Mouse (Mus musculus): Measurements from ENCODE around the gene Ms4a2. TPM values are rescaled to one million over a fixed set of nuclear protein-coding genes. Genes with fewer than 3 reads are reported as not detected.

The Ms4a2 gene
- polyA plus RNA-seq, 1 experiment from 2014 or later, result not detected

DNA sequence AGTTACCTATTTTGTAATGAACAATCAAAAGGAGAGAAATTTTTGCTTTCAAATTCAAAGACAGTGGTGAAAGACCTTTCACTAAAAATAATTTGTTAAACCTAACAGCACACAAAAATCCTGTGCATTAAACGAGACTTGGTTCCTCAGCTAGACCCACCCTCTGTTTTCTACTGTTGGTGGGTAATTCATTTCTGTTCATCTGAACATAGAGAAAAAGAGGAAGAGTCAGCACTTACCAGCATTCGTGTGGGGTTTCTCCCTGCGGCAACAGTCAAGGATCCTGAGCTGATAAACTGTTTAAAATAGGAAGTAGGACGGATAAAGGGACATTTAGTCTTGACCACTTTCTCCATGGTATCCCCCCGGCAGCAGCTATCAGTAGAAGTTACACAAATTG is 12.1 kb upstream of the Ms4a2 start:
- H3K27me3 ChIP-seq (ENCODE audit: control insufficient read depth, insufficient read depth, low read length), result no peaks in the 10 kb centered on the region
- H3K36me3 ChIP-seq (ENCODE audit: control insufficient read depth, insufficient read depth, low read length), result no peaks in the 10 kb centered on the region
- H3K9ac ChIP-seq (ENCODE audit: low read length), result no peak overlapping the region
- no peak overlapping the region for H3K4me2 ChIP-seq (ENCODE audit: low read length)
- H3K4me3 ChIP-seq (ENCODE audit: control insufficient read depth in 1 of 2, insufficient read depth in 1 of 2, low read depth in 1 of 2, low read length in 2 of 2), result no peak overlapping the region
- 32% methylated on average over 5 of the region's 5 CpGs for WGBS
- ATAC-seq (ENCODE audit: insufficient number of reproducible peaks, insufficient read depth, low FRiP score, low read depth), result no peak
- H3K4me1 ChIP-seq (ENCODE audit: control insufficient read depth in 2 of 2, insufficient read depth in 2 of 2, low read length in 2 of 2), result no peaks in the 10 kb centered on the region
- H3K27ac ChIP-seq (replicated peaks in 1 of 2; ENCODE audit: control insufficient read depth in 1 of 2, insufficient read depth in 1 of 2, low read depth in 2 of 2, low read length in 2 of 2), result no peak overlapping the region
- no peaks in the 10 kb centered on the region for H3K9me3 ChIP-seq (ENCODE audit: control insufficient read depth, low read length)

DNA sequence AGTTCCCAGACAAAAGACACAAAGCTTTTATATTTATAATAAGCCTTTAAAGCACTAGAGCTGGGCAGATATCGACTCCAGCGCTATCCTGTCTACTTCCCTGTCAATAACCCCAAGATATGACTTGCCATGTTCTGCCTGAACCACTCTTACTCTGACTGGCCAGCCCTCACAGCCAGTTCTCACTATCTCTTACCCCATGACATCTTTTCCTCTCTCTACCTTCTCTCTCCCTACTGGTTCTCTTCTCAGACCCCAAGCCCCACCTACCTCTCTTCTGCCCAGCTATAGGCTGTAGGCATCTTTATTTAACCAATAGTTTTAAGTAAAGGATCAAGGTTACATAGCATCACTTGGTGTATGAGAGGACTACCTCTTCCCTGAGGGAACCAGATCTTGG is 10.8 kb upstream of the Ms4a2 start:
- no peak for ATAC-seq (ENCODE audit: insufficient number of reproducible peaks, insufficient read depth, low FRiP score, low read depth)
- H3K4me2 ChIP-seq (ENCODE audit: low read length), result no peak overlapping the region
- no peak overlapping the region for H3K4me3 ChIP-seq (ENCODE audit: control insufficient read depth in 1 of 2, insufficient read depth in 1 of 2, low read depth in 1 of 2, low read length in 2 of 2)
- no peaks in the 10 kb centered on the region for H3K36me3 ChIP-seq (ENCODE audit: control insufficient read depth, insufficient read depth, low read length)
- no peaks in the 10 kb centered on the region for H3K4me1 ChIP-seq (ENCODE audit: control insufficient read depth in 2 of 2, insufficient read depth in 2 of 2, low read length in 2 of 2)
- H3K9me3 ChIP-seq (ENCODE audit: control insufficient read depth, low read length), result no peaks in the 10 kb centered on the region
- 70% methylated on average over 2 of the region's 2 CpGs for WGBS
- no peak overlapping the region for H3K9ac ChIP-seq (ENCODE audit: low read length)
- no peaks in the 10 kb centered on the region for H3K27me3 ChIP-seq (ENCODE audit: control insufficient read depth, insufficient read depth, low read length)
- no peak overlapping the region for H3K27ac ChIP-seq (replicated peaks in 1 of 2; ENCODE audit: control insufficient read depth in 1 of 2, insufficient read depth in 1 of 2, low read depth in 2 of 2, low read length in 2 of 2)

DNA sequence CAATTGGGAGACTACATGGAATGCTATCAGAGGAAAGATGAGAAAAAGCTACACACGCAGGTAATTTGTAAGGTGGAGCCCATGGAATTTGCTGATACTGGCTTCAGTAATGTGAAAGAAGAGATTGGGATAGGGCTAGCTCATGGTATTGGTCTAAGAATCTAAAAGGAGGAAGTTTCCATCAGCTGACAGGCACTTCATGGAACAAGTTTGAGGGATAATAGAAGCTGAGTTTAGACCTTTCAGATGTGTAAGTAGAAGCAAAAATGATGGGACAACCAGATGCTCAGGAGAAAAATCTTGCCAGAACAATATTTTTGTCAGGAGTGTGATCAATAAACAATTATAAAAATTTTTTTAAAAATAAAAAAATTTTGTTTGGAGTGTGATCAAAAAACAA is 10.2 kb upstream of the Ms4a2 start:
- Histone ChIP-seq H3K27ac (replicated peaks in 1 of 2; ENCODE audit: control insufficient read depth in 1 of 2, insufficient read depth in 1 of 2, low read depth in 2 of 2, low read length in 2 of 2) (no peak overlapping the region), H3K36me3 (ENCODE audit: control insufficient read depth, insufficient read depth, low read length) (no peaks in the 10 kb centered on the region), H3K4me1 (ENCODE audit: control insufficient read depth in 2 of 2, insufficient read depth in 2 of 2, low read length in 2 of 2) (no peaks in the 10 kb centered on the region), H3K4me2 (ENCODE audit: low read length) (no peak overlapping the region), H3K4me3 (ENCODE audit: control insufficient read depth in 1 of 2, insufficient read depth in 1 of 2, low read depth in 1 of 2, low read length in 2 of 2) (no peak overlapping the region), H3K9ac (ENCODE audit: low read length) (no peak overlapping the region), H3K9me3 (ENCODE audit: control insufficient read depth, low read length) (no peaks in the 10 kb centered on the region), H3K27me3 (ENCODE audit: control insufficient read depth, insufficient read depth, low read length) (no peaks in the 10 kb centered on the region)
- 70% methylated on average over 1 of the region's 1 CpGs for WGBS
- ATAC-seq (ENCODE audit: insufficient number of reproducible peaks, insufficient read depth, low FRiP score, low read depth), result no peak

- Histone ChIP-seq H3K9me3 (ENCODE audit: control insufficient read depth, low read length) (no peaks in the 10 kb centered on the region), H3K27me3 (ENCODE audit: control insufficient read depth, insufficient read depth, low read length) (no peaks in the 10 kb centered on the region), H3K36me3 (ENCODE audit: control insufficient read depth, insufficient read depth, low read length) (no peaks in the 10 kb centered on the region), H3K4me2 (ENCODE audit: low read length) (no peak overlapping the region), H3K27ac (replicated peaks in 1 of 2; ENCODE audit: control insufficient read depth in 1 of 2, insufficient read depth in 1 of 2, low read depth in 2 of 2, low read length in 2 of 2) (no peak overlapping the region), H3K9ac (ENCODE audit: low read length) (no peak overlapping the region), H3K4me3 (ENCODE audit: control insufficient read depth in 1 of 2, insufficient read depth in 1 of 2, low read depth in 1 of 2, low read length in 2 of 2) (no peak overlapping the region), H3K4me1 (ENCODE audit: control insufficient read depth in 2 of 2, insufficient read depth in 2 of 2, low read length in 2 of 2) (no peaks in the 10 kb centered on the region)
- ATAC-seq (ENCODE audit: insufficient number of reproducible peaks, insufficient read depth, low FRiP score, low read depth), result no peak
- WGBS, result 72% methylated on average over 5 of the region's 5 CpGs
These were observed 1.7 kb upstream of the Ms4a2 start for GRCm38 (mm10) chr19:11625231-11625630.

DNA sequence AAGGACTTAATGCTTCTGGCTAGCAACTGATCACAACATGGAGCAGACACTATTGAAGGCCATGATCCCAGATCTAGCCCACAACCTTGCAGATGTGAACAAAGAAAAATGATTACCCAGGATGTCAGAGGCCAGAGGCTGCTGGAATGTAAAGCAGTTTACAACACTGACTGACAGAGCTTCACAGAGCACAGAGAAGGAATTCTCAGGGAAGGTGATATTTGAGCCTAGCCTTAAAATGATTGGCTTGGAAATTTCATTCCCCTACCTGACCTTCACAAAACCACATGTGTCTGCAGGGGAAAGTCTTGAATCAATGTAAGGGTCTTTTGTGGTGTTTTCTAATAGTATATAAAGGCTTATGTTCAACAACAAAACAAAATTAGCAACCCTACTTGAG is 1.3 kb upstream of the Ms4a2 start:
- Histone ChIP-seq H3K4me2 (ENCODE audit: low read length) (no peak overlapping the region), H3K4me3 (ENCODE audit: control insufficient read depth in 1 of 2, insufficient read depth in 1 of 2, low read depth in 1 of 2, low read length in 2 of 2) (no peak overlapping the region), H3K36me3 (ENCODE audit: control insufficient read depth, insufficient read depth, low read length) (no peaks in the 10 kb centered on the region), H3K9me3 (ENCODE audit: control insufficient read depth, low read length) (no peaks in the 10 kb centered on the region), H3K4me1 (ENCODE audit: control insufficient read depth in 2 of 2, insufficient read depth in 2 of 2, low read length in 2 of 2) (no peaks in the 10 kb centered on the region), H3K9ac (ENCODE audit: low read length) (no peak overlapping the region), H3K27ac (replicated peaks in 1 of 2; ENCODE audit: control insufficient read depth in 1 of 2, insufficient read depth in 1 of 2, low read depth in 2 of 2, low read length in 2 of 2) (no peak overlapping the region), H3K27me3 (ENCODE audit: control insufficient read depth, insufficient read depth, low read length) (no peaks in the 10 kb centered on the region)
- no peak for ATAC-seq (ENCODE audit: insufficient number of reproducible peaks, insufficient read depth, low FRiP score, low read depth)

DNA sequence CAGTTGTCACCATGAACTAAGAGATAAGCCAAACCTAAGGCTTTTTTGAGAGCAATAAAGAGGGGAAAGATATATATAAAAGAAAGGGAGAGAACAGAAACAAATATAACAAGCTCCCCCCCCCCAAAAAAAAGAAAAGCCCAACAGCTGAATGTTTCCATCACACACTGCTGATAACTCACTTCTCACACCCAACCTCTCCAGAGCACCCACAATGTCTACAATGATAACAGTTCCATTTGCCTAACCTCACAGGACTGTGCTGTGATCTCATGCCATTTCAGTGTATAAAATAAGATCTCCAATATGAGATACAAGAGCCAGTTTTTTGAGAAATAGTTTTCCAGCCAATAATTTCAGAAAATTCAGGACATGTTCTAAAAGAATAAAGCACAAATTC is 5.5 kb downstream of the Ms4a2 start:
- no peaks in the 10 kb centered on the region for H3K27me3 ChIP-seq (ENCODE audit: control insufficient read depth, insufficient read depth, low read length)
- no peaks in the 10 kb centered on the region for H3K4me1 ChIP-seq (ENCODE audit: control insufficient read depth in 2 of 2, insufficient read depth in 2 of 2, low read length in 2 of 2)
- H3K4me2 ChIP-seq (ENCODE audit: low read length), result no peak overlapping the region
- H3K36me3 ChIP-seq (ENCODE audit: control insufficient read depth, insufficient read depth, low read length), result no peaks in the 10 kb centered on the region
- no peak overlapping the region for H3K4me3 ChIP-seq (ENCODE audit: control insufficient read depth in 1 of 2, insufficient read depth in 1 of 2, low read depth in 1 of 2, low read length in 2 of 2)
- H3K27ac ChIP-seq (replicated peaks in 1 of 2; ENCODE audit: control insufficient read depth in 1 of 2, insufficient read depth in 1 of 2, low read depth in 2 of 2, low read length in 2 of 2), result no peak overlapping the region
- no peaks in the 10 kb centered on the region for H3K9me3 ChIP-seq (ENCODE audit: control insufficient read depth, low read length)
- ATAC-seq (ENCODE audit: insufficient number of reproducible peaks, insufficient read depth, low FRiP score, low read depth), result no peak
- no peak overlapping the region for H3K9ac ChIP-seq (ENCODE audit: low read length)

DNA sequence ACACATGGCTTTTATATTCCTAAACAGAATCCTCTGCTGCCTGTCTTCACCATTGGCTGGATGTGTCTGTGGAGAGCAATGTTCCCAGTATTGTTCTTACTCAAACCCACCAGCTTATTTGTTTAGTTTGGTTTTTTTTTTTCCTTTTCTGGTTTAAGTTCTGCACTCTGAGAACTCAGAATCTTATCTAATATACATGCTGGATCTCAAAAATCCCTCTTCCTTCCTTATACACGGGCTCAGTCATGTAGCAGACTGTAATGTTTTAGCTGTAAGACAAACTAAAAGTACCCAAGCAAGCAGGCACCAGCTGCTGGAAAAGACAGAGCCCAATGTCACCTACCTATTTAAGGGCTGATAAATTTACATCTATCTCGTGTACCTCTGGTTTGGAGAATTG is 8.7 kb downstream of the Ms4a2 start:
- WGBS, result 39% methylated on average over 2 of the region's 2 CpGs

GRCm38 (mm10) chr19:11613776-11614443 is 9.6 kb downstream of the Ms4a2 start:
- Histone ChIP-seq H3K36me3 (ENCODE audit: control insufficient read depth, insufficient read depth, low read length) (no peaks in the 10 kb centered on the region), H3K27me3 (ENCODE audit: control insufficient read depth, insufficient read depth, low read length) (no peaks in the 10 kb centered on the region), H3K9me3 (ENCODE audit: control insufficient read depth, low read length) (no peaks in the 10 kb centered on the region), H3K27ac (replicated peaks in 1 of 2; ENCODE audit: control insufficient read depth in 1 of 2, insufficient read depth in 1 of 2, low read depth in 2 of 2, low read length in 2 of 2) (no peak overlapping the region), H3K4me2 (ENCODE audit: low read length) (no peak overlapping the region), H3K4me3 (ENCODE audit: control insufficient read depth in 1 of 2, insufficient read depth in 1 of 2, low read depth in 1 of 2, low read length in 2 of 2) (no peak overlapping the region), H3K9ac (ENCODE audit: low read length) (no peak overlapping the region), H3K4me1 (ENCODE audit: control insufficient read depth in 2 of 2, insufficient read depth in 2 of 2, low read length in 2 of 2) (0 out of 4 replicates have a peak, but pooled peaks cover 0 to 2% of the 10 kb centered on the region in 2 experiments)
- no peak for ATAC-seq (ENCODE audit: insufficient number of reproducible peaks, insufficient read depth, low FRiP score, low read depth)
- 61% methylated on average over 8 of the region's 8 CpGs for WGBS

More for the DNA sequence above, 8.7 kb downstream of the Ms4a2 start:
- Histone ChIP-seq H3K27me3 (ENCODE audit: control insufficient read depth, insufficient read depth, low read length) (no peaks in the 10 kb centered on the region), H3K4me3 (ENCODE audit: control insufficient read depth in 1 of 2, insufficient read depth in 1 of 2, low read depth in 1 of 2, low read length in 2 of 2) (no peak overlapping the region), H3K36me3 (ENCODE audit: control insufficient read depth, insufficient read depth, low read length) (no peaks in the 10 kb centered on the region), H3K9ac (ENCODE audit: low read length) (no peak overlapping the region), H3K4me1 (ENCODE audit: control insufficient read depth in 2 of 2, insufficient read depth in 2 of 2, low read length in 2 of 2) (0 out of 4 replicates have a peak, but pooled peaks cover 0 to 2% of the 10 kb centered on the region in 2 experiments), H3K4me2 (ENCODE audit: low read length) (no peak overlapping the region), H3K9me3 (ENCODE audit: control insufficient read depth, low read length) (no peaks in the 10 kb centered on the region), H3K27ac (replicated peaks in 1 of 2; ENCODE audit: control insufficient read depth in 1 of 2, insufficient read depth in 1 of 2, low read depth in 2 of 2, low read length in 2 of 2) (no peak overlapping the region)
- no peak for ATAC-seq (ENCODE audit: insufficient number of reproducible peaks, insufficient read depth, low FRiP score, low read depth)
